Mouse (Mus musculus): ENCODE measurements around the gene Map1lc3b. TPM values are rescaled to one million over a fixed set of nuclear protein-coding genes. Genes with fewer than 3 reads are reported as not detected.
"Not testable (repeated sequence)": the region's sequence is repeated elsewhere in the genome, so short reads cannot be mapped to it uniquely, and the experiment has no call there.

Gene Map1lc3b
- polyA plus RNA-seq, 2 experiments, result 49.6 to 226 TPM

GRCm38 (mm10) chr8:121591178-121592066, 1.3 kb downstream of the Map1lc3b start:
- ATAC-seq (ENCODE audit: low FRiP score, low read depth), result no peak
- H3K36me3 ChIP-seq (ENCODE audit: control insufficient read depth, insufficient read depth, low read length), result peaks cover 23% of the 10 kb centered on the region
- H3K27ac ChIP-seq (replicated peaks; ENCODE audit: low read depth, low read length), result peak overlapping the region; percentile 73; the same call in 1 of the 2 replicates
- TF ChIP-seq POLR2A (IDR thresholded peaks at IDR 0.05; ENCODE audit: borderline replicate concordance, extremely low read depth, insufficient read depth, insufficient read length), result no peak
- H3K4me3 ChIP-seq (replicated peaks; ENCODE audit: low read length), result peak overlapping the region; percentile 86
- peak overlapping the region; percentile 89 for H3K9ac ChIP-seq (ENCODE audit: low read depth, low read length, severe bottlenecking)
- DNase-seq (ENCODE audit: low spot score), result peak; percentile 67
- WGBS, result 12% methylated on average over 20 of the region's 20 CpGs
- peaks cover 11% of the 10 kb centered on the region for H3K4me1 ChIP-seq (ENCODE audit: control insufficient read depth, insufficient read depth, low read length)
- no peaks in the 10 kb centered on the region for H3K27me3 ChIP-seq (ENCODE audit: control insufficient read depth, insufficient read depth, low read length)
- no peaks in the 10 kb centered on the region for H3K9me3 ChIP-seq (ENCODE audit: control insufficient read depth, low read length)
- peak overlapping the region; percentile 93 for H3K4me2 ChIP-seq (replicated peaks; ENCODE audit: low read depth, low read length, severe bottlenecking)

- ATAC-seq (ENCODE audit: low FRiP score, low read depth) (no peak), DNase-seq (ENCODE audit: low spot score) (no peak)
- no peaks in the 10 kb centered on the region for H3K9me3 ChIP-seq (ENCODE audit: control insufficient read depth, low read length)
- no peak overlapping the region for H3K9ac ChIP-seq (ENCODE audit: low read depth, low read length, severe bottlenecking)
- H3K27me3 ChIP-seq (ENCODE audit: control insufficient read depth, insufficient read depth, low read length), result no peaks in the 10 kb centered on the region
- no peak overlapping the region for H3K27ac ChIP-seq (replicated peaks; ENCODE audit: low read depth, low read length)
- H3K4me3 ChIP-seq (replicated peaks; ENCODE audit: low read length), result no peak overlapping the region
- peaks cover 11% of the 10 kb centered on the region for H3K4me1 ChIP-seq (ENCODE audit: control insufficient read depth, insufficient read depth, low read length)
- no peak for TF ChIP-seq POLR2A (IDR thresholded peaks at IDR 0.05; ENCODE audit: borderline replicate concordance, extremely low read depth, insufficient read depth, insufficient read length)
- 96% methylated on average over 5 of the region's 5 CpGs for whole genome bisulfite sequencing
- H3K36me3 ChIP-seq (ENCODE audit: control insufficient read depth, insufficient read depth, low read length), result peaks cover 38% of the 10 kb centered on the region
- no peak overlapping the region for H3K4me2 ChIP-seq (replicated peaks; ENCODE audit: low read depth, low read length, severe bottlenecking)
Measured at GRCm38 (mm10) chr8:121593293-121593692, 3.1 kb downstream of the Map1lc3b start.

GRCm38 (mm10) chr8:121593983-121594382, 3.8 kb downstream of the Map1lc3b start:
- Histone ChIP-seq H3K9ac (ENCODE audit: low read depth, low read length, severe bottlenecking) (no peak overlapping the region), H3K36me3 (ENCODE audit: control insufficient read depth, insufficient read depth, low read length) (peaks cover 40% of the 10 kb centered on the region), H3K4me3 (replicated peaks; ENCODE audit: low read length) (no peak overlapping the region), H3K27me3 (ENCODE audit: control insufficient read depth, insufficient read depth, low read length) (no peaks in the 10 kb centered on the region), H3K4me1 (ENCODE audit: control insufficient read depth, insufficient read depth, low read length) (peaks cover 11% of the 10 kb centered on the region), H3K27ac (replicated peaks; ENCODE audit: low read depth, low read length) (no peak overlapping the region), H3K9me3 (ENCODE audit: control insufficient read depth, low read length) (no peaks in the 10 kb centered on the region), H3K4me2 (replicated peaks; ENCODE audit: low read depth, low read length, severe bottlenecking) (no peak overlapping the region)
- 78% methylated on average over 9 of the region's 9 CpGs for WGBS
- TF ChIP-seq POLR2A (IDR thresholded peaks at IDR 0.05; ENCODE audit: borderline replicate concordance, extremely low read depth, insufficient read depth, insufficient read length), result no peak
- DNase-seq (ENCODE audit: low spot score), result no peak
- ATAC-seq (ENCODE audit: low FRiP score, low read depth), result no peak

GRCm38 (mm10) chr8:121597492-121597891, 7.3 kb downstream of the Map1lc3b start:
- not testable (repeated sequence) for H3K4me3 ChIP-seq (replicated peaks; ENCODE audit: low read length); DNase-seq (ENCODE audit: low spot score); H3K9ac ChIP-seq (ENCODE audit: low read depth, low read length, severe bottlenecking); H3K27ac ChIP-seq (replicated peaks; ENCODE audit: low read depth, low read length); H3K27me3 ChIP-seq (ENCODE audit: control insufficient read depth, insufficient read depth, low read length); H3K4me2 ChIP-seq (replicated peaks; ENCODE audit: low read depth, low read length, severe bottlenecking); ATAC-seq (ENCODE audit: low FRiP score, low read depth); H3K4me1 ChIP-seq (ENCODE audit: control insufficient read depth, insufficient read depth, low read length); H3K9me3 ChIP-seq (ENCODE audit: control insufficient read depth, low read length)
- peaks cover 75% of the 10 kb centered on the region for H3K36me3 ChIP-seq (ENCODE audit: control insufficient read depth, insufficient read depth, low read length)
- 65% methylated on average over 2 of the region's 2 CpGs for WGBS

GRCm38 (mm10) chr8:121598190-121598589, 8.0 kb downstream of the Map1lc3b start:
- Histone ChIP-seq H3K27ac (replicated peaks; ENCODE audit: low read depth, low read length) (no peak overlapping the region), H3K27me3 (ENCODE audit: control insufficient read depth, insufficient read depth, low read length) (no peaks in the 10 kb centered on the region), H3K9ac (ENCODE audit: low read depth, low read length, severe bottlenecking) (no peak overlapping the region), H3K36me3 (ENCODE audit: control insufficient read depth, insufficient read depth, low read length) (peaks cover 81% of the 10 kb centered on the region), H3K9me3 (ENCODE audit: control insufficient read depth, low read length) (no peaks in the 10 kb centered on the region), H3K4me3 (replicated peaks; ENCODE audit: low read length) (no peak overlapping the region), H3K4me1 (ENCODE audit: control insufficient read depth, insufficient read depth, low read length) (no peaks in the 10 kb centered on the region), H3K4me2 (replicated peaks; ENCODE audit: low read depth, low read length, severe bottlenecking) (no peak overlapping the region)
- no peak for DNase-seq (ENCODE audit: low spot score)
- 89% methylated on average over 7 of the region's 7 CpGs for WGBS
- no peak for TF ChIP-seq POLR2A (IDR thresholded peaks at IDR 0.05; ENCODE audit: borderline replicate concordance, extremely low read depth, insufficient read depth, insufficient read length)
- no peak for ATAC-seq (ENCODE audit: low FRiP score, low read depth)

Data from limb, embryonic 14.5 days (tissue).